Mouse (Mus musculus) neural tube, embryonic 13.5 days (tissue): Measurements from ENCODE around the gene Map4k4. TPM values are rescaled to one million over a fixed set of nuclear protein-coding genes. Genes with fewer than 3 reads are reported as not detected.

ENCODE experiments used
- ATAC-seq: fragments of 200-750 bp; cut with Nextera tagmentation; 2 replicates; pipeline ENCODE4 v1.8.0; 2017; ENCODE audit warnings: low read depth, mild to moderate bottlenecking, moderate TSS enrichment, moderate library complexity
- H3K27ac ChIP-seq: fragments of 300-500 bp; sonication (generic); replicated peaks from 2 replicates; pipeline ENCODE4 v1.5.1; 2015; ENCODE audit warnings: moderate library complexity, mild to moderate bottlenecking, inconsistent platforms
- H3K27me3 ChIP-seq: fragments of 300-500 bp; sonication (generic); 2 replicates; pipeline ENCODE4 v1.6.1; 2015; ENCODE audit warnings: mild to moderate bottlenecking, inconsistent platforms
- H3K36me3 ChIP-seq: fragments of 300-500 bp; sonication (generic); 2 replicates; pipeline ENCODE4 v1.6.1; 2015; ENCODE audit warnings: mild to moderate bottlenecking, inconsistent platforms
- H3K4me1 ChIP-seq: fragments of 300-500 bp; sonication (generic); replicated peaks from 2 replicates; pipeline ENCODE4 v1.6.1; 2015; ENCODE audit warnings: inconsistent platforms
- H3K4me2 ChIP-seq: fragments of 300-500 bp; sonication (generic); 2 replicates; pipeline ENCODE4 v1.6.1; 2015; ENCODE audit warnings: inconsistent platforms, mild to moderate bottlenecking, moderate library complexity
- H3K4me3 ChIP-seq: fragments of 300-500 bp; sonication (generic); 2 replicates; pipeline ENCODE4 v1.5.1; 2015; ENCODE audit warnings: mild to moderate bottlenecking, inconsistent platforms
- H3K9ac ChIP-seq: fragments of 300-500 bp; sonication (generic); 2 replicates; pipeline ENCODE4 v1.6.1; 2015; ENCODE audit warnings: moderate library complexity, mild to moderate bottlenecking, inconsistent platforms
- H3K9me3 ChIP-seq: fragments of 300-500 bp; sonication (generic); 2 replicates; pipeline ENCODE4 v1.6.1; 2016; ENCODE audit warnings: inconsistent platforms
- WGBS: fragments of 180-500 bp; shearing (Covaris S2); methylation state at CpG from one replicate; pipeline ENCODE4 v1.1.7; 2015; 5-methylcytosine and 5-hydroxymethylcytosine counted together
- polyA plus RNA-seq: library from polyadenylated mRNA; unstranded; fragments of >200 nt; fragmentation: Nextera tagmentation; extraction: Ambion mirVana; gene quantifications from 2 replicates; pipeline ENCODE4 v1.2.1, GENCODE M21; 2015

Map4k4 gene
- polyA plus RNA-seq, 1 experiment from 2014 or later: 49.0 TPM

DNA sequence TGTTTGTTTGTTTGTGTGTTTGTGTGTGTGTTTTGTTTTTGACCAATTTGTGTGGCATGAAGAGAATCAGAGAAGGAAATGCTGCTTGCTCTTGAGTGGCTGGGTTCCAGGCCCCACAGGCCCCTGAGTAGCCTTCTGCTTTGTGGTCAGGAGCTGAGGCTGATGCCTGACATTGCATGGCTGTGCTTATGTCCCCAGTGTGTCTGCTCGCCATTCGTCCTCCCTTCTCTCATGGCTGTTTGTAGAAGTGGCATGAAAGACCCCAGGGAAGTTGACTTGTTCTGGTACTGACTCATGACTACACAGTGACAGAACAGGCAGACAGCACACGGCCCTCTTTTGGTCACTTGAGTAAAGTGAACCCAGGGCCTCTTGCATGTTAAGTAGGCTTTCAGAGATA is 123.0 kb downstream of the Map4k4 start:
- ATAC-seq: no peak
- H3K36me3 ChIP-seq: peaks cover 92% of the 10 kb centered on the region
- H3K27ac ChIP-seq: no peak overlapping the region
- no peaks in the 10 kb centered on the region for H3K27me3 ChIP-seq
- no peak overlapping the region for H3K9ac ChIP-seq
- no peaks in the 10 kb centered on the region for H3K4me1 ChIP-seq
- 77% methylated on average over 3 of the region's 3 CpGs for WGBS
- no peaks in the 10 kb centered on the region for H3K9me3 ChIP-seq
- H3K4me3 ChIP-seq: no peak overlapping the region
- no peak overlapping the region for H3K4me2 ChIP-seq

DNA sequence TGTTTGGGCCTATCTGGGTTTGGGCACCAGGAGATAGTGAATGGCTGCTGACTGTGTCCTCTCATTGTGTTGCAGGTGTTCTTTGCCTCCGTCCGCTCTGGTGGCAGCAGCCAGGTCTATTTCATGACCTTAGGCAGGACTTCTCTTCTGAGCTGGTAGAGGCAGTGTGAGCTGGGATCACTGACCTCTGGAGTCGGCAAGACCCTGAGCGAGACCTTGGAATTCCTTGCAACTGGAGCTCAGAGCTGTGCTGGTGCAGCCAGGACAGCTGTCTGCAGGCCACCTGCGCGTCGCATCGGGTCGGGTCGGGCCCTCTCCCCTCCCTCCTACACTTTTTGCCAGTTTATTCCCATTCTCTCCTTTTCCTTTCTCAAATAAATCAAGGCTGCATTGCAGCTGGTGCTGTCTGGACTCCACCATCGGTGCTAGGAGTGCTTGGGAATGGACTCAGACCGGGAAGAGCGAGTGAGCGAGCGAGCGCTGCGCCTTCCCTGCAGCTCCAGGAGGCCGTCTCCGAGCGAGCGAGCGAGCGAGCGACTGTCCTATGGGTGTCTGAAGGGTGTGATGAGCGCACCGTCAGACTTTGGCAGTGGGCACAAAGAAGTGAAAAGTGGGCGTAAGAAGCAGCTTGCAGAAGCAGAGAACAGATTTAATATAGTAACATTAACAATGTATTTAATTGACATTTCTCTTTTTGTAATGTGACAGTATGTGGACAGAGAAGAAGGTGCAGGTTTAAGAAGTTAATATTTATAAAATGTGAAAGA is 124.0 kb downstream of the Map4k4 start:
- no peak overlapping the region for H3K9ac ChIP-seq
- ATAC-seq: no peak
- H3K36me3 ChIP-seq: peaks cover 89% of the 10 kb centered on the region
- H3K4me3 ChIP-seq: no peak overlapping the region
- H3K27me3 ChIP-seq: no peaks in the 10 kb centered on the region
- WGBS: 89% methylated on average over 27 of the region's 27 CpGs
- H3K4me2 ChIP-seq: no peak overlapping the region
- H3K9me3 ChIP-seq: no peaks in the 10 kb centered on the region
- no peak overlapping the region for H3K27ac ChIP-seq
- no peaks in the 10 kb centered on the region for H3K4me1 ChIP-seq

DNA sequence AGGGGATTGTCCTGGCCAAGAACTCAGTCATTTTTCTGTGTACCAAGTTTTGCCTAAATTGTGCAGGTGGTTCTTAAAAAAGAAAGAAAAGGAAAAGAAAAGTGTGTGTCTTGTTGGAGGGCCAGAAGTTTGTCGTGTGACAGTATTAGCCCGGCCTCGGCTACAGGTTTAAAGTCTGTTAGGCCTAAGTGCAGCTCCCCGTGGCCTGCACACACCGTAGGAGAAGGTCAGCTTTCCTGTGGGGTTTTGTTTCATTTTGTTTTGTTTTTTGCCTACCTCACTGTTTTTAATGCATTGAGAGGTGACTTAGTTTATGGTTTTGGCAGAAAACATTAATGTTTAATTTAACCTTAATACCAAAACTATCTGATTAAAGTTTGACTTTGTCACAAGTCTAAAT is 124.7 kb downstream of the Map4k4 start:
- no peak overlapping the region for H3K4me3 ChIP-seq
- ATAC-seq: no peak
- H3K27me3 ChIP-seq: no peaks in the 10 kb centered on the region
- H3K27ac ChIP-seq: no peak overlapping the region
- H3K4me2 ChIP-seq: no peak overlapping the region
- H3K9ac ChIP-seq: no peak overlapping the region
- H3K4me1 ChIP-seq: no peaks in the 10 kb centered on the region
- H3K36me3 ChIP-seq: peaks cover 82% of the 10 kb centered on the region
- 86% methylated on average over 5 of the region's 5 CpGs for WGBS
- no peaks in the 10 kb centered on the region for H3K9me3 ChIP-seq

DNA sequence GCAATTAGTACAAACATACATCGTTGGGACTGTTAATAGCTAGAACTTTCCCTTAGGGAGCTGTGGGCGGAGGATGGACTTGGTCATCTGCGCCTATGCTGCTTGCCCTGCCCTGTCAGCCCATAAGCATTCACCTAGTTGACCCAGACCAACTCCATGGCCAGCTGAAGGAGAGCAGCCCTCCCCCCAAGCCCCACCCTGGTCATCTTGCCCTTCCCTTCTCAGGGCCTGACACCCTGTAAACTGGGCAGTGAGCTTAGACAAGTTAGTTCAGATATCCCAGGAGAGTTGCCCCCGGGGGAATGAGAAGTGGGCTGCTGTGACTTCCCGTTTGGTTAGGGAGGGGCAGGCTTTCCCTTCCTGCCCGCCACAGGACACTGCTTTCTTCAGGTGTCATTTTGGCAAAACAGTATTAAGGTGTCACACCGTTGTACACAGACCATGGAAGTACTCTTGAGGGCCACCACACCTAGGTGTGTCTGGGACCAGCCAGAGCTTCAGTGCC is 126.5 kb downstream of the Map4k4 start:
- Histone ChIP-seq H3K4me1 (no peaks in the 10 kb centered on the region), H3K4me2 (no peak overlapping the region), H3K4me3 (no peak overlapping the region), H3K27ac (no peak overlapping the region), H3K9me3 (no peaks in the 10 kb centered on the region), H3K27me3 (no peaks in the 10 kb centered on the region), H3K36me3 (peaks cover 67% of the 10 kb centered on the region), H3K9ac (no peak overlapping the region)
- WGBS: 83% methylated on average over 7 of the region's 7 CpGs
- 0 out of 2 replicates have a peak, but pooled peaks have one; percentile 25 for ATAC-seq

DNA sequence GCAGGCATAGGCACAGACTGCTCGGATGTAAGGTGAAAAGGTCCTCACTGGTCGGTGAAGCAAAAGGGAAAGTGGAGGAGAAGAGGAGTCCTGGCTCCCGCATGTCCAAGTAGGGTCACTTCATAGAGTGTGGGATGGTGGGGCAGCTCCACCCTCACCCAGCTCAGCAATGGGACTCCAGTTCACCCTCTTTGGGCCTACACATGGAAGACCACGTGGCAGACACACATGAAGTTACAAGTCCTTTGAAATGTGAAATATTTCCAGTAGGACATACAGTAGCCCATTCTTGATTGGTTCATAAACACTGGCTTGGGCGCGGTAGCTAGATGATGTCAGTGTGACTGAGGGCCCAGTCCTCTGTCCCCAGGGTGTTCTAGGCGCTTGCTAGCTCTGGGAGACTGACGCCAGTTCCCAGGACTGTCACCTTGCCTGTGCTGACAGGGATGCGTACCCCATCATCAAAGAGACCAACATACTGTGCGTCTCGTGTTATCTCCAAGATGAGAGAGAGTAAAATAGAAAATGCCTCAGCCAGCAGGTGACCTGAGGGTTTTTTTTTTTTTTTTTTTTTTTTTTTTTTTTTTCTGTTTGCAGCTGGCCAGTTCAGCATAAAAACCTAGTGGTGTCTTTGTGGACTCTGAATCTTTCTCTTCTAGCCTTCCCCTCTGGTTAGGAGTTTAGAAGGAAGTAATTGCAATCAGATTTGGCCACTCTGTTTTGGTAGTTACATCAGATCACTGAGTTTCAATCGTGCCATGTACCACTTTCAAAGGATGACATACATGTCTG is 127.7 kb downstream of the Map4k4 start:
- WGBS: 87% methylated on average over 12 of the region's 12 CpGs
- Histone ChIP-seq H3K4me3 (no peak overlapping the region), H3K9ac (no peak overlapping the region), H3K27me3 (no peaks in the 10 kb centered on the region), H3K4me1 (no peaks in the 10 kb centered on the region), H3K4me2 (no peak overlapping the region), H3K27ac (no peak overlapping the region), H3K36me3 (peaks cover 55% of the 10 kb centered on the region), H3K9me3 (no peaks in the 10 kb centered on the region)
- ATAC-seq: peak; percentile 19; the same call in 1 of the 2 replicates

DNA sequence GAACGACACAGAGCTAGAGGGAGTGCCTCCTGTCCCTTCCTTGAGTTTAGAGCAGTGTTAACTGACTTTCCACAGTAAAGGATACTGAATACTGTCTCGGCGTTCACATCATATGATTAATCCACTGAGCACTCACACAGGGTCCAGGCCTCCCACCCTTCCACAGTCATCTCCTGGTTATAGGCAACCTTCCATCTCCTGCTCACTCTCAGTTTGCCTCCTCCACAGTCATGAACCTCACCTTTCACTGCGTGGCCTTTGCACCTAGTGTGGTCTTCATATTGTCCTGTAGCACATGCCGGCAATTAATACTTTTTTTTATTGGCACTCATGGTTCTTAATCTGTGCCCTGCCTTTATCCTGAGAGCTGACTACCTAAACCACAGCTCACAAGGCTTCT is 128.9 kb downstream of the Map4k4 start:
- Histone ChIP-seq H3K9me3 (no peaks in the 10 kb centered on the region), H3K27ac (no peak overlapping the region), H3K4me1 (no peaks in the 10 kb centered on the region), H3K27me3 (no peaks in the 10 kb centered on the region), H3K36me3 (peaks cover 43% of the 10 kb centered on the region), H3K4me3 (no peak overlapping the region), H3K4me2 (no peak overlapping the region), H3K9ac (no peak overlapping the region)
- ATAC-seq: no peak
- 93% methylated on average over 5 of the region's 5 CpGs for WGBS

DNA sequence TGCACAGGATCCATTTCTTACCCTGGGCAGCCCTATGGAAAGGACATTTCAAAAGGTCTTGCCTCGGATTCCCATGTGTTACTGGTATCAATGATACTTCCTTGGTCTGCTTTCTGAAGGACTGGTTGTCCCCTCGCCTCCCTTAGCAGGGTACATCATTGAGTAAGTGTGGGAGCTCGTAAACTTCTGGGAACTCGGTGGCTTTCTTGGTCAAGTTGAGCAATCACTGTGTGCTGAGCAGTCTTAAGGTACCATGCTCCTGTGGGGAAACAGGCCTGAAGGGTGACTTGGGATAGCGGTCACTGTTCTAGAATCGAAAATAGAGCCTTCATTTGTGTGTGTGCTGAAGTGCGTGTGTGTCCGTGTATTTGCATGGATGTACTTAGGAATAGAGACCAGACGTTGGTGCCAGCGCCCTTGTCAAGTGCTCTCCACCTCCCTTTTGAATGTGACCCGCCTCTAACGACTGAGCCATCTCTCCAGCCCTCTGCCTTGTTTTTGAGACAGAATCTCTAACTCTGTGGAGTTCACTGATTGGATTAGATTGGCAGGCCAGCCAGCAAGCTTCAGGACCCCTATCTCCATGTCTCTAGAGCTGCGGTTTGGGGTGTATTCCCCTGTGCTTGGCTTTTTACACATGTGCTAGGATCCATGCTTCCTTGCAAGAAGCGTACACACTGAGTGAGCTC is 129.7 kb downstream of the Map4k4 start:
- Histone ChIP-seq H3K27me3 (no peaks in the 10 kb centered on the region), H3K4me1 (no peaks in the 10 kb centered on the region), H3K4me2 (no peak overlapping the region), H3K4me3 (no peak overlapping the region), H3K9me3 (no peaks in the 10 kb centered on the region), H3K9ac (no peak overlapping the region), H3K27ac (no peak overlapping the region), H3K36me3 (peaks cover 35% of the 10 kb centered on the region)
- no peak for ATAC-seq
- 89% methylated on average over 14 of the region's 14 CpGs for WGBS

DNA sequence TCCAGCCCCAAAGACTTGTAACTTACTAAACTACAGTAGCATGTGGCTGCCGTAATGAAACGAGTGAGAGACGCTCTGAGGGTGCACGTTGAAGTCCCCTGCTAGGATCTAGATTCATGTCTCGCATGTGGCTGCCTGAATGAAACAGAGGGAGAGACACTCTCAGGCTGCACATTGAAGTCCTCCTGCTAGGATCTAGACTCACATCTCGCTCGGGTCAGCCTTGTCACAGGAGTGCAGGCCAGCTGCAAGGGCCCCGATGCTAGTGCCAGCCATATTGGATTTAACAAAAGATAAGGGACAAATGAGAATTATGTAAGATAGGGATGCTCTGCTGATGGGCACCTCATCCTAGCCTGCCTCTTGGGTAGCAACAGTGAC is 130.3 kb downstream of the Map4k4 start:
- no peak overlapping the region for H3K4me2 ChIP-seq
- no peak for ATAC-seq
- H3K36me3 ChIP-seq: peaks cover 30% of the 10 kb centered on the region
- no peaks in the 10 kb centered on the region for H3K9me3 ChIP-seq
- no peak overlapping the region for H3K9ac ChIP-seq
- H3K27me3 ChIP-seq: no peaks in the 10 kb centered on the region
- no peaks in the 10 kb centered on the region for H3K4me1 ChIP-seq
- H3K27ac ChIP-seq: no peak overlapping the region
- WGBS: 95% methylated on average over 8 of the region's 8 CpGs
- no peak overlapping the region for H3K4me3 ChIP-seq

DNA sequence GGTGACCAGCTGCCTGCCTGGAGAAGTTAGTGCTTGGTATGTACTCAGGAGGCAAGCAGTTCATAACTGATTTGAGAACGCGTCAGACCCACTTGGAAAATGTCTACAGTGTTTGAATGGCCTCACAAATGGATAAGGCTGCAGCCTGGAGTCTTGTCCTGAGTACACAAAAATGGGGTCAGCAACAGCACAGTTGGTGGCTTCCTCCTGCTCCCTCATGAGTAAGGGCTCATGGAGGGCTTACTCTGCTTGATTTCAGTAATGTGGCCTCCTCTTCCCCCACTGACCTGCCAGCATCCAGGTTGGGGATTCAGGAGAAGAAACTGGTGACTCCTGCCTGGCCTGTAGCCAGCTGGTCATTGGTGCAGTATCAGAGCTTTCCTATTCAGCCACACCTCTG is 130.9 kb downstream of the Map4k4 start:
- no peaks in the 10 kb centered on the region for H3K4me1 ChIP-seq
- no peak overlapping the region for H3K4me2 ChIP-seq
- peaks cover 23% of the 10 kb centered on the region for H3K36me3 ChIP-seq
- H3K9me3 ChIP-seq: no peaks in the 10 kb centered on the region
- 98% methylated on average over 2 of the region's 2 CpGs for WGBS
- no peak overlapping the region for H3K4me3 ChIP-seq
- H3K27me3 ChIP-seq: no peaks in the 10 kb centered on the region
- ATAC-seq: no peak
- 0 out of 2 replicates have a peak overlapping the region, but pooled peaks have one; percentile 9 for H3K27ac ChIP-seq
- H3K9ac ChIP-seq: no peak overlapping the region

DNA sequence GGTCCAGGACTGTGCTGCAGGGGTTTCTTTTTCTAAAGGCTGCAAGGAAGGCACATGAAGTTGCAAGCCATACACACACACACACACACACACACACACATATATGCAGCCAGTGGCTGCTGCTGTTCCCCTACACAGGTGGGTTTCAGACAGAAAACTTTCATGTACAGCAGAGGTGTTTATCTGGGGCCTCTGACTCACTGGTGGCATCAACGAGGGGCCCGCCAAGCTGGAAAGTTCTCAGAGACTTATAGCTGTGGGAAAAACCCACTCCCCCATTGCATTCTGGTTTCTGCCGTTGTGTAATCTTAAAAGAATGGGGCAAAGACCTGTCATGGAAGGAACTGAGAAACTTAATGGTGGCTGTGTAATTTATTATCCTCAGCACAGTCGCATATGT is 132.6 kb downstream of the Map4k4 start:
- Histone ChIP-seq H3K36me3 (peaks cover 9% of the 10 kb centered on the region), H3K9me3 (no peaks in the 10 kb centered on the region), H3K9ac (no peak overlapping the region), H3K4me2 (no peak overlapping the region), H3K27me3 (no peaks in the 10 kb centered on the region), H3K4me3 (no peak overlapping the region), H3K4me1 (no peaks in the 10 kb centered on the region), H3K27ac (no peak overlapping the region)
- no peak for ATAC-seq
- 74% methylated on average over 4 of the region's 4 CpGs for WGBS

DNA sequence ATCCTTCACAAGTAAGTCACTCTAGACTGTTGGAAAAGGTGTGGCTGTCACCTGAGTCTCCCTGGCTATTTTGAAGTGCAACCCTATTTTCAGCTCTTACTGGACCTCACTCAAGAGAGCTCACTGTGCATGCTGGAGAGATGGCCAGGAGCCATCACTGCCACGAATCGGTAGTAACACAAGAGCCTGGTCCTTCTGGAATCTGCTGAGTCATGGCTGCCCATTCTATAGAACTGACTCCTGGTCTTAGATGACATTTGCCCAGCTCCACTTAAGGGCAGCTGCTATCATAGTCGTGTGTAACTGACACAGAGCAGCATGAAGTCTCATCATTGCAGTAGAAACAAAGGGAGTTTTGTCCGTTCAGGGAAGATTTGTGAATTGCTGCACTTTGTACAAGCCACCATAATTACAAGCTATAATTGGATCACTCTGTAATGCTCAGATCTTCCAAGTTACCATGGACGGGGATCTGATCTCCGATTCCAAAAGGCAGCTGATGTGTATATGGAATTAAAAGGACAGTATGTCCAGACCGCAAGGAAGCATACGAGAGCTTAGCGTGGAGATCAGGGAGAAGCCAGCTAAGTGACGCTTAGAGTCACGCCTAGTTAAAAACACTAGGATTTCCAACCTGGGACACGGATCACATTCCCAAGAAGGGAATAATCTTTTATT is 133.2 kb downstream of the Map4k4 start:
- WGBS: 69% methylated on average over 12 of the region's 12 CpGs
- H3K9me3 ChIP-seq: no peaks in the 10 kb centered on the region
- no peak overlapping the region for H3K4me3 ChIP-seq
- no peaks in the 10 kb centered on the region for H3K27me3 ChIP-seq
- H3K4me1 ChIP-seq: no peaks in the 10 kb centered on the region
- H3K36me3 ChIP-seq: 0 out of 2 replicates have a peak, but pooled peaks cover 4% of the 10 kb centered on the region
- ATAC-seq: no peak
- no peak overlapping the region for H3K9ac ChIP-seq
- no peak overlapping the region for H3K27ac ChIP-seq
- H3K4me2 ChIP-seq: no peak overlapping the region
